Mouse (Mus musculus): ENCODE measurements around the gene Lrp6.

Gene Lrp6

GRCm38 (mm10) chr6:134575288-134575741 lies 8.6 kb upstream of the Lrp6 start:
- DNase-seq (ENCODE audit: extremely low spot score), result no peak

- no peak for DNase-seq (ENCODE audit: extremely low spot score)
Observed at GRCm38 (mm10) chr6:134567986-134568556, 1.3 kb upstream of the Lrp6 start.

GRCm38 (mm10) chr6:134566248-134566817 lies 432 bp downstream of the Lrp6 start:
- DNase-seq (ENCODE audit: extremely low spot score), result peak; percentile 72

GRCm38 (mm10) chr6:134565606-134566247 lies 1.0 kb downstream of the Lrp6 start:
- DNase-seq (ENCODE audit: extremely low spot score), result peak; percentile 14

GRCm38 (mm10) chr6:134564539-134564938 lies 2.2 kb downstream of the Lrp6 start:
- no peak for DNase-seq (ENCODE audit: extremely low spot score)

- no peak for DNase-seq (ENCODE audit: extremely low spot score)
Observed at GRCm38 (mm10) chr6:134559635-134560034, 7.1 kb downstream of the Lrp6 start.

- no peak for DNase-seq (ENCODE audit: extremely low spot score)
Observed at GRCm38 (mm10) chr6:134558546-134559129, 8.1 kb downstream of the Lrp6 start.

GRCm38 (mm10) chr6:134557043-134557442 lies 9.7 kb downstream of the Lrp6 start:
- no peak for DNase-seq (ENCODE audit: extremely low spot score)

GRCm38 (mm10) chr6:134556185-134556950 lies 10.4 kb downstream of the Lrp6 start:
- DNase-seq (ENCODE audit: extremely low spot score), result no peak

- no peak for DNase-seq (ENCODE audit: extremely low spot score)
Observed at GRCm38 (mm10) chr6:134555178-134555577, 11.6 kb downstream of the Lrp6 start.

- DNase-seq (ENCODE audit: extremely low spot score), result no peak
Observed at GRCm38 (mm10) chr6:134554230-134554629, 12.5 kb downstream of the Lrp6 start.

GRCm38 (mm10) chr6:134551007-134551406 lies 15.8 kb downstream of the Lrp6 start:
- no peak for DNase-seq (ENCODE audit: extremely low spot score)

- no peak for DNase-seq (ENCODE audit: extremely low spot score)
Observed at GRCm38 (mm10) chr6:134550396-134550795, 16.4 kb downstream of the Lrp6 start.

GRCm38 (mm10) chr6:134544843-134545242 lies 21.9 kb downstream of the Lrp6 start:
- no peak for DNase-seq (ENCODE audit: extremely low spot score)

GRCm38 (mm10) chr6:134544093-134544492 lies 22.7 kb downstream of the Lrp6 start:
- no peak for DNase-seq (ENCODE audit: extremely low spot score)

GRCm38 (mm10) chr6:134543607-134544006 lies 23.2 kb downstream of the Lrp6 start:
- no peak for DNase-seq (ENCODE audit: extremely low spot score)

- DNase-seq (ENCODE audit: extremely low spot score), result no peak
Observed at GRCm38 (mm10) chr6:134542374-134542773, 24.4 kb downstream of the Lrp6 start.

GRCm38 (mm10) chr6:134540161-134540560 lies 26.6 kb downstream of the Lrp6 start:
- no peak for DNase-seq (ENCODE audit: extremely low spot score)

- DNase-seq (ENCODE audit: extremely low spot score), result no peak
Observed at GRCm38 (mm10) chr6:134539459-134539858, 27.3 kb downstream of the Lrp6 start.

GRCm38 (mm10) chr6:134538805-134539204 lies 28.0 kb downstream of the Lrp6 start:
- no peak for DNase-seq (ENCODE audit: extremely low spot score)

- no peak for DNase-seq (ENCODE audit: extremely low spot score)
Observed at GRCm38 (mm10) chr6:134537461-134538117, 29.2 kb downstream of the Lrp6 start.

- DNase-seq (ENCODE audit: extremely low spot score), result no peak
Observed at GRCm38 (mm10) chr6:134535169-134535568, 31.6 kb downstream of the Lrp6 start.
